Mouse (Mus musculus) limb, embryonic 14.5 days (tissue): ENCODE measurements at regions not wholly inside any gene's neighbourhood (a gene's known extent, or its start where the extent isn't known, plus 50 kb on each side); places are given as distances from the start of the nearest gene placed in this dataset.

ENCODE experiments used
- ATAC-seq: fragments of 200-750 bp; cut with Nextera tagmentation; 2 replicates; pipeline ENCODE4 v1.8.0; 2017; ENCODE audit warnings: low read depth, moderate number of reproducible peaks, moderate TSS enrichment; ENCODE audit not compliant: low FRiP score
- DNase-seq: peaks from one replicate; pipeline ENCODE4 v3.0.0-alpha.2; 2015; ENCODE audit warnings: low spot score
- H3K27ac ChIP-seq: fragments of 300-500 bp; sonication (generic); replicated peaks from 2 replicates; pipeline ENCODE4 v1.5.1; 2014; ENCODE audit warnings: low read depth, mild to moderate bottlenecking, low read length, moderate library complexity, mixed read lengths
- H3K27me3 ChIP-seq: fragments of 300-500 bp; sonication (generic); 2 replicates; pipeline ENCODE4 v1.6.1; 2014; ENCODE audit warnings: low read length, mixed read lengths; ENCODE audit not compliant: control insufficient read depth, insufficient read depth
- H3K36me3 ChIP-seq: fragments of 300-500 bp; sonication (generic); 2 replicates; pipeline ENCODE4 v1.6.1; 2014; ENCODE audit warnings: mild to moderate bottlenecking, low read length, moderate library complexity, mixed read lengths; ENCODE audit not compliant: control insufficient read depth, insufficient read depth
- H3K4me1 ChIP-seq: fragments of 300-500 bp; sonication (generic); 2 replicates; pipeline ENCODE4 v1.6.1; 2014; ENCODE audit warnings: antibody characterized with exemption, low read length, mixed read lengths; ENCODE audit not compliant: control insufficient read depth, insufficient read depth
- H3K4me2 ChIP-seq: fragments of 300-500 bp; sonication (generic); replicated peaks from 2 replicates; pipeline ENCODE4 v1.6.1; 2014; ENCODE audit warnings: low read depth, mild to moderate bottlenecking, low read length, moderate library complexity; ENCODE audit not compliant: severe bottlenecking
- H3K4me3 ChIP-seq: fragments of 300-500 bp; sonication (generic); replicated peaks from 2 replicates; pipeline ENCODE4 v1.5.1; 2014; ENCODE audit warnings: low read length
- H3K9ac ChIP-seq: fragments of 300-500 bp; sonication (generic); 2 replicates; pipeline ENCODE4 v1.6.1; 2014; ENCODE audit warnings: mild to moderate bottlenecking, low read depth, low read length, moderate library complexity; ENCODE audit not compliant: severe bottlenecking
- H3K9me3 ChIP-seq: fragments of 300-500 bp; sonication (generic); 2 replicates; pipeline ENCODE4 v1.6.1; 2016; ENCODE audit warnings: low read length; ENCODE audit not compliant: control insufficient read depth
- POLR2A ChIP-seq: fragments of 200-500 bp; IDR thresholded peaks from 2 replicates; pipeline ENCODE4 v1.8.0; 2012; ENCODE audit warnings: inconsistent platforms, mild to moderate bottlenecking, moderate library complexity, borderline replicate concordance; ENCODE audit not compliant: insufficient read depth, insufficient read length; ENCODE audit errors: extremely low read depth
- WGBS: fragments of 180-500 bp; shearing (Covaris S2); extraction: QIAGEN DNeasy Blood & Tissue Kit; methylation state at CpG from one replicate; pipeline ENCODE4 v1.1.7; 2014; 5-methylcytosine and 5-hydroxymethylcytosine counted together

DNA sequence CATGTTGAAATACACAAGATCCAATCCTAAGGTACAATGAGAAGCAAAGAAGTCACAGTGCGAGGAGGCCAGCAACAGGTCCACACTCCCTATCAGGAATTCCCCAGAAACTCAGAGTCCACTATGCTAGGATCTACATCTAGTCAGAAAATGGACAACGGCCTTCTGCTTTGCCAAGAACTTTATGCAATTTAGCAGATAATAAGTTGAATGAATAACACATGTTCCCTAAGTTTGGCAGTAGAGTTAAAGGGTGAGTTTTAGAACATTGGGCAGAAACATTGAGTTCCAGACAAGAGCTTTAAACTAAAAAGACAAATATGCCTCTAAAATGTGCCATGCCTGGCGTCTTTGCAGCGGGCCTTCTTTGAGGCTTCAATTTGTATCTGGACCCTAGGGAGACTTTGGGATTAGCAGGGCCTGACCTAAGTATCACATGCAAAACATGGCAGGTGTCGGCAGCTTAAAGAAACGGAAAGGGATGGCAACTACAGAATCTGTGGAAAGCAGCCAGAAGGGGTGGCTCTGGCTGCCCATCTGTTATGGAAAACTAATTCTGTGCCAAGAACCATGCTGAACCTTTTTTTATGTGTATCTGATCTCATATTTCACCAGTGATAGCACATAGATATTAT, 600.6 kb upstream of the Nox3 start:
- H3K27ac ChIP-seq = no peak overlapping the region
- no peaks in the 10 kb centered on the region for H3K36me3 ChIP-seq
- H3K9ac ChIP-seq = no peak overlapping the region
- 0 out of 2 replicates have a peak, but pooled peaks cover 3% of the 10 kb centered on the region for H3K4me1 ChIP-seq
- WGBS = 65% methylated on average over 6 of the region's 6 CpGs
- DNase-seq = peak; percentile 60
- TF ChIP-seq POLR2A = no peak
- ATAC-seq = no peak
- H3K4me3 ChIP-seq = no peak overlapping the region
- no peaks in the 10 kb centered on the region for H3K27me3 ChIP-seq
- H3K9me3 ChIP-seq = no peaks in the 10 kb centered on the region
- no peak overlapping the region for H3K4me2 ChIP-seq

DNA sequence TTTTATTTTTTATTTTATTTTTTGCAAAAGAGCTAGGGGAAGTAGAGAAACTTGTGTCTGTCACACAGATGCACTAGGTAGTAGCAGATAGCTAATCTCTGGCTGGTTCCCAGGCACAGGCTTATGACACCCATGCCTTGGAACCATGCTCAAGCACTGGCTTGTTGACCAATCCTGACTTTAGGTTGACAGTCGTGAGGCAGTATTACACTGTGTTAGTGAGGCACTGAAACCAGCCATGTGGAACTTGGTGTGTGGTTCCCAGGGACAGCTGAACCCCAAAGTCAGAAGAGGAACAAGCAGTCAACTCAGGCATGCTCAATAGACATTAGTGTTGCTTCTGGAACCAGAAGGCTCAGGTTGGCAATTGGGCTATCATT, 601.1 kb upstream of the Nox3 start:
- Histone ChIP-seq H3K36me3 (no peaks in the 10 kb centered on the region), H3K4me3 (no peak overlapping the region), H3K4me2 (no peak overlapping the region), H3K27me3 (no peaks in the 10 kb centered on the region), H3K4me1 (0 out of 2 replicates have a peak, but pooled peaks cover 3% of the 10 kb centered on the region), H3K9me3 (no peaks in the 10 kb centered on the region), H3K9ac (no peak overlapping the region), H3K27ac (no peak overlapping the region)
- WGBS = 71% methylated on average over 1 of the region's 1 CpGs
- no peak for TF ChIP-seq POLR2A
- no peak for DNase-seq
- ATAC-seq = no peak

DNA sequence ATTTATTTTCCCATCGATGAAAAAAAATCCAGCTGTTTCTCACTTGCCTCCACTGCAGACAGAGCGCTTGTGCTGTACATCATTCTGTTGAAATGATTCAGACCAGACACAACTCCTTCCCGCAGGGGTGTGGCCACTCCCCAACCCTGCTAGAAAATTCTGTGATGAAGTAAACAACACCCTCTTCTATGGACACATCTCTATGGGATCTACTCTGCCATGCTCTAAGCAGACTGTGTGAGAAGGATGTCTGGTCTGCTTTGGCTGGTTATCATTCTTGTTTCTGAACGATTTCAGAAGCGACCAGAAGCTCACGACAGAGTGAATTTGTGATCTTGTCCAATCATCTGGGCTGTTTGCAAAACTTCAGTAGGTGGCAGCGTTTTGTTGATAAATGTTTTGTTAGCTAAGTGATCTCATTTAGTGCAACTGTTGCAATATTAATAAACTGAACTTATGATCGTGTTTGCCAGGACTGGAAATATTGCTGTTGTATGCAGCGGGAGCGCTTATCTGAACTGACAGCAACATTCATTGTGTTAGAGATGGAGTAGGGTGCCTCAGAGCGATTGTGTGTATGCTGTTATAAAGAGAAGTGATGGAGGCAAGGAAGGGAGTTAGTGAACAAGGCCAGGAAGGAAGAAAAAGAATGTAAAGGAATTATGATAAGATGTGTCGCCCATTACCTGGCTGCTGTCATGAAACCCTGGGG, 605.2 kb upstream of the Nox3 start:
- TF ChIP-seq POLR2A = no peak
- Histone ChIP-seq H3K4me2 (no peak overlapping the region), H3K4me1 (0 out of 2 replicates have a peak, but pooled peaks cover 3% of the 10 kb centered on the region), H3K36me3 (no peaks in the 10 kb centered on the region), H3K27ac (no peak overlapping the region), H3K4me3 (no peak overlapping the region), H3K27me3 (no peaks in the 10 kb centered on the region), H3K9me3 (no peaks in the 10 kb centered on the region), H3K9ac (no peak overlapping the region)
- DNase-seq (no peak), ATAC-seq (no peak)
- 79% methylated on average over 12 of the region's 12 CpGs for WGBS

DNA sequence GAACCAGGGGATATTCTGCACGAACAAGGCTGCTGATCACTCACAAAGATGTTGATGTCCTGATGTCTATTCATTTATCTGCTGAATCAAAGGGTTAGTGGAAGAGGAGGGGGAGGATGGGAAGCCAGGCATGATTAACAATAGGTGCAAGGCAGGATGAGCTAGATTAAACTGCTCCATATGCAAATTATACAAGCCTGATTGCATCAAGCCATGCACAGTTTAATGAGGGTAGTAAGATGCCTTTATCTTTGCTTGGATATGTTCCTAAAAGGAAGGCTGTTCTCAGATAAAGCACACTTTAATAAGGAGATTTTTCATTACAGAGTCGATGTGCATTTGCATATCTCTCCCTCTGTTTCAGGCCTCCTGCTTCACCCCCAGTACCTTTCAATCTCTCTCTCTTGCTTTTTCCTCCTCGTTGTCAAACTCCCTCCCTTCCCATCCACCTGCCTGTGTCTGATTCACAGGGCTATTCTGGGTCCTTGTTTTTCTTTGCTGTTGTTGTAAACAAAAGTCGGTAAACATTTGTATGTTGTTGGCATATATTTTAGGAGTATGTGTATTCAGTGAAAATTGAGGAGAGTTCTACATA, 615.8 kb upstream of the Nox3 start:
- Histone ChIP-seq H3K27me3 (no peaks in the 10 kb centered on the region), H3K27ac (no peak overlapping the region), H3K36me3 (no peaks in the 10 kb centered on the region), H3K4me1 (no peaks in the 10 kb centered on the region), H3K4me2 (no peak overlapping the region), H3K9ac (no peak overlapping the region), H3K4me3 (no peak overlapping the region), H3K9me3 (no peaks in the 10 kb centered on the region)
- WGBS = 61% methylated on average over 4 of the region's 4 CpGs
- no peak for DNase-seq
- no peak for ATAC-seq
- TF ChIP-seq POLR2A = no peak

DNA sequence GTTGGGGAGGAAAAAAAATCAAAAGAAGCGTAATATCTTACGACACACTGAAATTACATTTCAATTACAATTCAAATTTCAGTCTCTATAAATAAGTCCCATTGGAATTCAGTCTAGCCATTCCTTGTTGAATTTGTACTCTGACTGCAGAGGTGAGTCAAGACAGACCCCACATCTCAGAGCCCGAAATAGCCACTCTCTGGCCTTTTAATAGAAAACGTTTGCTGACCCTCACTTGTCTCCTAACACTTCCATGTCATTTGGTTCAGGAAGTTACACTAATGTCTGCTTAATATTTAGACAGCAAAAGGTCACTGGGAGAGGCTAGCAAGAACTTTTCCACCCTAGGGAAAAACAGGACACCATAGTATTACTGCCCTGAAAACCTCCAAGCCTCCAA, 623.1 kb upstream of the Nox3 start:
- no peak for ATAC-seq
- TF ChIP-seq POLR2A = no peak
- Histone ChIP-seq H3K27ac (no peak overlapping the region), H3K36me3 (no peaks in the 10 kb centered on the region), H3K4me1 (no peaks in the 10 kb centered on the region), H3K9me3 (no peaks in the 10 kb centered on the region), H3K27me3 (no peaks in the 10 kb centered on the region), H3K9ac (no peak overlapping the region), H3K4me2 (no peak overlapping the region), H3K4me3 (no peak overlapping the region)
- WGBS = 60% methylated on average over 4 of the region's 4 CpGs
- no peak for DNase-seq
